Mouse (Mus musculus) thymus, postnatal 10 days (tissue): ENCODE measurements at regions not wholly inside any gene's neighbourhood (a gene's known extent, or its start where the extent isn't known, plus 50 kb on each side); places are given as distances from the start of the nearest gene placed in this dataset.

Experiments
- DNase-seq, 2 experiments: peaks; one replicate each; pipeline ENCODE4 v3.0.0; 2021; ENCODE audit warnings: low spot score in 2 of 2

- DNase-seq = no peak
These were observed 190.1 kb upstream of the Hmga2 start for GRCm38 (mm10) chr10:120666202-120666860.

- DNase-seq = no peak
These were observed 189.4 kb upstream of the Hmga2 start for GRCm38 (mm10) chr10:120665670-120666069.

GRCm38 (mm10) chr10:120664419-120664818 lies 188.2 kb upstream of the Hmga2 start:
- DNase-seq = no peak

- no peak for DNase-seq
These were observed 187.1 kb upstream of the Hmga2 start for GRCm38 (mm10) chr10:120663396-120663795.

- DNase-seq = no peak
These were observed 184.2 kb upstream of the Hmga2 start for GRCm38 (mm10) chr10:120660503-120660902.

- no peak for DNase-seq
These were observed 179.1 kb upstream of the Hmga2 start for GRCm38 (mm10) chr10:120655238-120655931.

- no peak for DNase-seq
These were observed 176.4 kb upstream of the Hmga2 start for GRCm38 (mm10) chr10:120652525-120653215.

- DNase-seq = no peak
These were observed 175.6 kb upstream of the Hmga2 start for GRCm38 (mm10) chr10:120651845-120652244.

- DNase-seq = no peak
These were observed 174.1 kb upstream of the Hmga2 start for GRCm38 (mm10) chr10:120650336-120650735.

- DNase-seq = no peak
These were observed 172.5 kb upstream of the Hmga2 start for GRCm38 (mm10) chr10:120648741-120649140.

GRCm38 (mm10) chr10:120648031-120648430 lies 171.8 kb upstream of the Hmga2 start:
- DNase-seq = no peak

GRCm38 (mm10) chr10:120647323-120647722 lies 171.1 kb upstream of the Hmga2 start:
- DNase-seq = no peak

GRCm38 (mm10) chr10:120646862-120647311 lies 170.6 kb upstream of the Hmga2 start:
- DNase-seq = no peak

GRCm38 (mm10) chr10:120640847-120641246 lies 164.6 kb upstream of the Hmga2 start:
- DNase-seq = no peak

GRCm38 (mm10) chr10:120638316-120638715 lies 162.0 kb upstream of the Hmga2 start:
- DNase-seq = no peak

- no peak for DNase-seq
These were observed 159.7 kb upstream of the Hmga2 start for GRCm38 (mm10) chr10:120635818-120636543.

- DNase-seq = no peak
These were observed 158.9 kb upstream of the Hmga2 start for GRCm38 (mm10) chr10:120635194-120635593.

- no peak for DNase-seq
These were observed 155.8 kb upstream of the Hmga2 start for GRCm38 (mm10) chr10:120632071-120632470.

GRCm38 (mm10) chr10:120628066-120628465 lies 151.8 kb upstream of the Hmga2 start:
- no peak for DNase-seq

GRCm38 (mm10) chr10:120625474-120625873 lies 149.2 kb upstream of the Hmga2 start:
- peak; percentile 48 to 52 for DNase-seq

GRCm38 (mm10) chr10:120624203-120624942 lies 148.1 kb upstream of the Hmga2 start:
- DNase-seq = no peak
